Mouse (Mus musculus) frontal cortex, postnatal 14 days (tissue): ENCODE measurements around the gene Nub1.

Source experiments
- DNase-seq, 2 experiments: peaks; one replicate each; pipeline ENCODE4 v3.0.0; 2022; ENCODE audit warnings: low spot score in 2 of 2

The Nub1 gene

GRCm38 (mm10) chr5:24701271-24701670, 15.9 kb downstream of the Nub1 start:
- DNase-seq, result no peak

DNA sequence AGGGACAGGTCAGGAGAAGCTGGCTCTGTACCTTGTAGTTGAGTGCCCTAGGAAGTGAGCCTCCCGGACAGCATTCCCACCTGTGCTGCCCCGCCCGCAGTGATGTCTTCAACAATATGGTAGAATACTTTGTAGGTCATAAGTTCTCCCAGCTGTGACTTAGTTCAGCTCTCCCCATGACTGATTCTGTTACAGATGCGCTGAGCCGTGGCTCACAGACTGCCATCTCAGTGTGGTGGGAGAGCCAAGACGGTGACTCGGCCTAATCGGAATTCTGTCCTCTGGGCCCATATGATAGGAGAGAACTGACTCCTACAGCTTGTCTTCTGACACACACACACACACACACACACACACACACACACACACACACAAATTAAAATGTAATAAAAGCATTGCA, 19.3 kb downstream of the Nub1 start:
- no peak for DNase-seq

- no peak for DNase-seq
Observed at GRCm38 (mm10) chr5:24709962-24710361, 24.6 kb downstream of the Nub1 start.

- no peak for DNase-seq
Observed at GRCm38 (mm10) chr5:24711615-24712014, 26.3 kb downstream of the Nub1 start.

- DNase-seq, result no peak
Observed at GRCm38 (mm10) chr5:24713199-24713598, 27.9 kb downstream of the Nub1 start.

- DNase-seq, result no peak
Observed at GRCm38 (mm10) chr5:24713987-24714386, 28.7 kb downstream of the Nub1 start.

DNA sequence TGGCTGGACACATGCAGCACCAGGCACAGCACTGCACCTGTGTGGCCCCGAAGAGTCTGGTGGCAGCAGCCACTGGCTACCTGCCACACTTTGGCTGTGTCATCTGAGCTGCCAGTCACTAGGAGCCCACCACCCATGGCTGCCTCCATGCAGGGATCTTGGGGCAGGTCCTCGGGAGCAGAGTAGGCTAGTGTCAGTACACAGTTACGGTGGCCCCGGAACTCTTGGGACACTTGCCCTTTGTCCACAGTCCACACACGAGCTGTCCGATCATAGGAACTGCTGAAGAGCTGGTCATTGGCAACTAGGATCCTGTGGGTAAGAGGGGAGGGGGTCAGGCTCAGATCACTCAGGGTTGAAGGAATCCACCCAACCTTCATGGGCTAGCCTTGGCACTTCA, 32.7 kb downstream of the Nub1 start:
- no peak for DNase-seq

GRCm38 (mm10) chr5:24719852-24720251, 34.5 kb downstream of the Nub1 start:
- DNase-seq, result no peak

- no peak for DNase-seq
Observed at GRCm38 (mm10) chr5:24723527-24724269, 38.4 kb downstream of the Nub1 start.

GRCm38 (mm10) chr5:24724270-24724634, 38.9 kb downstream of the Nub1 start:
- DNase-seq, result no peak

GRCm38 (mm10) chr5:24724805-24725204, 39.5 kb downstream of the Nub1 start:
- no peak for DNase-seq

DNA sequence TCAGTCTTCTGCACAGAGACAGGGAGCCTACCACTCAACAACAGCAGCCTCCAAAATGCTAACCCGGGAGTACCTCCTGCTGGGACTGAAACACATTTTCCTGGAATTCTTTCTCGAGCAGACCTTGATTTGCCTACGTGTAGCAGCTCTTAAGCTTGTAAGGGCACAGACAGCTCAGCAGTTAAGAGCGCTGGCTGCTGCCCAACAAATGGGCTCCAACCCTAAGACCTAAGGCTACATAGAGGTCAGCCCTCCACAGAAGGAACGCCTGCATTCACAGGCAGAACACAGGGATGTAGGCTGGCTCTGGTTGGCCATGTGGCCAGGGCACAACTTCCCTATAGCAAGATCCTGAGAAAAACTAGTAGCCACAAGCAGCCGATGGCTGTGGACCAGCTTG, 40.6 kb downstream of the Nub1 start:
- no peak for DNase-seq

DNA sequence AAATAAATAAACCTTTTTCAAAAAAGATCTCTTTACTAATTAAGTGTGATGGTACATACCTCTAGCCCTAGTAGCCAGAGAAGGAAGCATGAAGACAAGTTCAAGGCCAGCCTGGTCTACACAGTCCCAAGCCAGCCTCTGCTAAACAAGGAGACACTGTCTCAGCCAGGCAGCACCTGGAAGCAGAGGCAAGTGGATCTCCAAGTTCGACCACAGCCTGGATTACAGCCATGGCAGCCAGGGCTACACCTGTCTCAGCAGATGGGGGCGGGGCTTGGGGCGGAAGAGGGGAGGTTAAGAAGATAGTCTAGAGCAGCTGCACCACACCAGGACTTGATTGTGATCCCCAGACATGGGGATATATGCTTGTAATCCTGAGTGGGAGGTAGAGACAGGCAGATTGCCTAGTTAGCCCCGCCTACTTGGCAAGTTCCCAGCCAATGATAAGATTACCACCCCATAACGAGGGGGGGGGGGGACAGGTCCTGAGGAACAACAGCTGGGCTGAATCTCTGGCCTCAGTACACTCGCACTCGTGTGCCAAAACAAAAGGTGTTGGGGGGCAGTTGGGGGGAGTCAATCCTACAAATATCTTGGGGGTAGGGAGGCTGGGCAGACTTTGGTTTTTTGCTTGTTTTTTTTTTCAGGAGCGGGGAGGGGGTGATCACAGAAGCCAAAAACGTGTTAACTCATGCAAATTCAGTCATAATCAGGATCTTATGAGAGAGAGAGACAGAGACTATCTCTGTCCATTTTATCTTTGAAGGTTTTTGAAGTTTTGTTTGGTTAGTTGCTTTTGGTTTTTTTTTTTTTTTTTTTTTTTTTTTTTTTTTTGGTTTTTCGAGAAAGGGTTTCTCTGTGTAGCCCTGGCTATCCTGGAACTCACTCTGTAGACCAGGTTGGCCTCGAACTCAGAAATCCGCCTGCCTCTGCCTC, 41.8 kb downstream of the Nub1 start:
- no peak for DNase-seq

- DNase-seq, result no peak
Observed at GRCm38 (mm10) chr5:24729797-24730487, 44.6 kb downstream of the Nub1 start.

- no peak for DNase-seq
Observed at GRCm38 (mm10) chr5:24730488-24730871, 45.1 kb downstream of the Nub1 start, which contains the start of gene Wdr86. Gene Wdr86 (minus strand): TSS chr5:24730727.

- DNase-seq, result no peak
Observed at GRCm38 (mm10) chr5:24730986-24731385, 45.7 kb downstream of the Nub1 start.

GRCm38 (mm10) chr5:24733134-24733533, 47.8 kb downstream of the Nub1 start:
- no peak for DNase-seq

- no peak for DNase-seq
Observed at GRCm38 (mm10) chr5:24733771-24734426, 48.6 kb downstream of the Nub1 start.

- DNase-seq, result no peak
Observed at GRCm38 (mm10) chr5:24737595-24737994, 52.3 kb downstream of the Nub1 start.

- DNase-seq, result no peak
Observed at GRCm38 (mm10) chr5:24738517-24738916, 53.2 kb downstream of the Nub1 start.

DNA sequence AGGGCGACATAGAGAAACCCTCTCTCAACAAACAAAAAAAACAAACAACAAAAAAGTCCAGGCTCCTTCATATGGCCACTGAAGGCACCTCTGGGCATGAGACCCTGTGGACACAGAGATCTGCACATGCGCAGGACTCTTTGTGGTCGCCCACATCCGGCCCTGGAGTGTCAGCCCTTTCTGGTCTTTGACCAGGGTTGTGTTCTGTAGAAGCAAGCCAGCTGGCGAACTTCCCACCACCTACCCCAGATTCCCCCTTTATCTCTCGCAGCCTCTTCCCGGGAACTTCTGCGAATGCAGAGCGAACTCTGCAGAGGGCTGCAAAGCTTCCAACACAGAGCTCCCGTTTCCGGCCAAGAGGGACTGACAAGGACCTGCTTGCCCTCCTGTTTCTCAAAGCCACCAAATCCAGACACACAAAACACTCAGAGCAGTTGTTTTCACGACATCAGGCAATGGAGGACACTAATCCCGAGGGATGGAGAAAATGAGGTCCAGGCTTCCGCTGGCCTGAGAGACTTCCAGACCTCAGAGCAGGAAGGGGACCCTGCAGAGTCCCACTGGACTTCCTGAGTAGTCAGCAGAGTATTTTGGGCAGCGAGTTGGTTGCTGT, 53.9 kb downstream of the Nub1 start:
- DNase-seq, result peak in 1 of 2 experiments; percentile 44
